Mouse (Mus musculus): ENCODE data around the gene Vmn1r53.
"Not testable (repeated sequence)": the region's sequence is repeated elsewhere in the genome, so short reads cannot be mapped to it uniquely, and the experiment has no call there.

Vmn1r53 gene

DNA sequence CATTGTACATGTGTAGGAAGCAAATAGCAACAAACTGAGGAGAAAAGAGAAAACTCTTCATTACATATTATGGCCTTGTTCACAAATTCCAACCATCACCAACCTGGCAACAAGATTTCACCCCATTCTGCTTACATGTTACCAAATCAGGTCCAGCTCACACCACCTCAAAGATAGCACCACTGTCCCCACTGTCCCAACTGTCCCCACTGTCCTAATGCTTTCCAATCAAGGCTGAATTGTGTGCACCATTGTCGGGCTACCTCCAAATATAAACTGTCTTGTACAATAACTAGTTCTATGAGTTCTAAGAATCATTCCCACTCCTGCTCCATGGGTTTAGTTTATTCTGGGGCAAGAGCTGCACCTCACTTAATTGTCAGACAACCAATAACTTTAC lies at the start of gene Vmn1r53:
Gene Vmn1r53, minus strand, starts transcription at position 101 of the 400 bp plus-strand sequence.
- no peak for DNase-seq (ENCODE audit: low spot score in 2 of 2)

DNA sequence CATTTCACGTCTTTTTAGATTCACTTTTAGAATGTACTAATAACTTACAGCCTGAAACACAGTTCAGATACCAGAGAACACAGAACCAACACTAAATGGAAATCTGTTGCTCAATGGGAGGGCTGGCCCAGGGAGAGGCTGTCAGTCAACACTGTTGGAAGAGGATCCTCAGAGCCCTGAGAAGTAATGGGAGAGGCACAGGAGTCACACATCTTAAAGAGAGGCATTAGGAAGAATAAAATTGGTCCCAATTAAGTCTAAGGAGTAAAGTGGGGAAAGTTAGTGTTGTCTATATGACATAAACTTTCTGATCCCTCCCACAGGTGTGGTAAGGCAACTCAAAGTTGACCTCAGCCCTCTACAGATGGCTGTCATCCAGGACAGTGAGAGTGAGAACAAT lies 21.8 kb upstream of the Vmn1r53 start, which contains the start of gene Vmn1r54:
Gene Vmn1r54, plus strand, starts transcription at position 301 of the 400 bp plus-strand sequence.
- no peak for DNase-seq (ENCODE audit: low spot score in 2 of 2)

- DNase-seq (ENCODE audit: low spot score in 2 of 2): no peak
These were observed 19.8 kb upstream of the Vmn1r53 start for GRCm38 (mm10) chr6:90244019-90244418.

DNA sequence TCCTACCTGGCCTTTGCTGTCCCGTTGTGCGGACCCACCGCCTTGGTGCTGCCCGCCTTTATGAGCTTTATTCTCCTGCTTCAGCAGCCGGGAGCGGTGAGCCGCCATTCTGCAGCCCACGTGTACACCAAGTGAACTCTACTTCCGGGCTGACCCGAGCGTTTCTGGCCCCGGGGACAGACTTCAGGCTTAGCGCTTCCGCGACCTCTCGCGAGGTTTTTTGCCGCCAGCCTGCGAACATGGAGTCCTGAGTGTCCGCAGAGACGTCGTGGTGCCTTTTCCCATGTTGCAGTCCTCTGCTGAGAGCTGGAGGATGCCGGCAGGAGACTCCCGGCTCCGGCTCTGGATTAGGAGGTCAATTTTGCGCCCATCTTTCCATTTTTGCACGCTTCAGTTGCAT lies 8.4 kb upstream of the Vmn1r53 start:
- no peak for DNase-seq (ENCODE audit: low spot score in 2 of 2)

DNA sequence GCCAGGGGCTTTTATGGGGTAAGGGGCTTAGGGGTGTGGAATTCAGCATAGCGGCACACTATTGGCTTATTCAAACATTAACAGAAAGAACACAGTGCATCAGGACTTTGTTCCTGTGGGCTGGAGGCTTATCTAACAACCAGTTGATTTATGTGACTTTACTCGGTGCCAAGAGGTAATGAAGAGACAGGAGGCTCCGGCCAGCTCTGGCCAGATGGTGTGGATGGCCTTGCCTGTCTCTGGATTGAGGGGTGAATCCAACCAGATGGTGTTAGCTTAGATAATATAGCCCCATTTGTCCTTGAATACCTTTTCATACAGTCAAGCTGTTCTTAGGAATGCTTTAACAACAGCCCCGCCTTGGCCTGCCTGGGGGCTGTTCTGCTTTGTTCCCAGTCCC lies 7.9 kb upstream of the Vmn1r53 start:
- not testable (repeated sequence) for DNase-seq (ENCODE audit: low spot score in 2 of 2)

DNA sequence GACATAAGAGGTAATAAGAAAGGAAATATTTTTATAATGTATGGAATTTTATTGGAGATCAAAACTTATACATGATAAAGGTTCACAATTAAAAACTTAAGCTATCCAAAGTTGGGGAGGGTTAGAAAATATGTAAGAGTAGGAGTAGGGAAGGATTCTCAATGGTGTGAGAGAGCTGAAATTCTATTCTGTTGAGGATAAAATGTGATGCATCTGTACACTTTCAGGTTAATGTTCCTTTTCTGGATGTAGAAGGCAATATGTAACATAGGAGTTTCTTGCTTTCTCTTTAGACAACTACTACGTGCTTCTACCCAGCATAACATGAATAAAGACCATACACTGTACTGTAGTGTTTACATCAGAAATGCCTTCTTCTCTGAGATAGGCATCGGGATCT lies 21.7 kb downstream of the Vmn1r53 start, which contains the start of gene V1ra8:
Gene V1ra8, plus strand, starts transcription at position 301 of the 400 bp plus-strand sequence.
- not testable (repeated sequence) for DNase-seq (ENCODE audit: low spot score in 2 of 2)

DNA sequence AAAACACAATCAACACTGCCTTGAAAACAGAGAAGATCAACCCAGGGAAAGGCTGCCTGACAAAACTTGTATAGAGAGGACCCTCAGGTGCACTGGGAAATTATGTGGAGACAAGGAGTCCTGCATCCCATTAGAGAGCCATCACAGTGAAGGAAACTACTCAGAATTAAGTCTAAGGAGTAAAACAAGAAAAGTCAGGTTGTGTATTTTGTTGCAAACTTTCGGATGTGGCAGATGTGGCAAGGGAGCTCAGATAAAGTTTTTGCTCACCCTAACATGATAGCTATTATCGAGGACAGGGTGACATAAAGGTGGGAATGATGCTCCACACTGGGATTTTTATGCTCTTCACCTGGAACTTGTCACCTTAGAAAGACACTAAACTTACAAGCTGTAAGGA lies 49.7 kb downstream of the Vmn1r53 start, which contains the start of gene Vmn1r52:
Gene Vmn1r52, plus strand, starts transcription at position 301 of the 400 bp plus-strand sequence.
- no peak for DNase-seq (ENCODE audit: low spot score in 2 of 2)

All from right cerebral cortex, adult 2 months (tissue).